Mouse (Mus musculus): ENCODE measurements around the gene Supv3l1.
"Not testable (repeated sequence)": the region's sequence is repeated elsewhere in the genome, so short reads cannot be mapped to it uniquely, and the experiment has no call there.

Gene Supv3l1

GRCm38 (mm10) chr10:62449364-62450279 lies at the start of gene Supv3l1, which contains the start of gene 4930507D05Rik:
Supv3l1 (minus strand) TSS chr10:62449738.
4930507D05Rik (plus strand) TSS chr10:62449489.
- peak; percentile 88 for DNase-seq (ENCODE audit: low read depth, low spot score)

GRCm38 (mm10) chr10:62491681-62492080 lies 42.1 kb upstream of the Supv3l1 start:
- not testable (repeated sequence) for DNase-seq (ENCODE audit: low read depth, low spot score)

- DNase-seq (ENCODE audit: low read depth, low spot score): peak; percentile 57
Observed at GRCm38 (mm10) chr10:62488266-62488665, 38.7 kb upstream of the Supv3l1 start.

- DNase-seq (ENCODE audit: low read depth, low spot score): peak; percentile 100
Observed at GRCm38 (mm10) chr10:62486618-62487415, 37.3 kb upstream of the Supv3l1 start, which contains the start of gene Vps26a. Vps26a (minus strand) TSS chr10:62486805.

- DNase-seq (ENCODE audit: low read depth, low spot score): no peak
Observed at GRCm38 (mm10) chr10:62485878-62486582, 36.5 kb upstream of the Supv3l1 start.

GRCm38 (mm10) chr10:62481108-62481852 lies 31.7 kb upstream of the Supv3l1 start:
- no peak for DNase-seq (ENCODE audit: low read depth, low spot score)

GRCm38 (mm10) chr10:62476980-62477379 lies 27.4 kb upstream of the Supv3l1 start:
- DNase-seq (ENCODE audit: low read depth, low spot score): no peak

- no peak for DNase-seq (ENCODE audit: low read depth, low spot score)
Observed at GRCm38 (mm10) chr10:62474944-62475343, 25.4 kb upstream of the Supv3l1 start.

- DNase-seq (ENCODE audit: low read depth, low spot score): peak; percentile 4
Observed at GRCm38 (mm10) chr10:62471105-62471504, 21.6 kb upstream of the Supv3l1 start.

- no peak for DNase-seq (ENCODE audit: low read depth, low spot score)
Observed at GRCm38 (mm10) chr10:62469736-62470135, 20.2 kb upstream of the Supv3l1 start.

- DNase-seq (ENCODE audit: low read depth, low spot score): no peak
Observed at GRCm38 (mm10) chr10:62461321-62461720, 11.8 kb upstream of the Supv3l1 start.

GRCm38 (mm10) chr10:62452001-62452400 lies 2.5 kb upstream of the Supv3l1 start:
- not testable (repeated sequence) for DNase-seq (ENCODE audit: low read depth, low spot score)

GRCm38 (mm10) chr10:62450280-62450640 lies 722 bp upstream of the Supv3l1 start:
- no peak for DNase-seq (ENCODE audit: low read depth, low spot score)

- no peak for DNase-seq (ENCODE audit: low read depth, low spot score)
Observed at GRCm38 (mm10) chr10:62430427-62430826, 19.1 kb downstream of the Supv3l1 start.

GRCm38 (mm10) chr10:62425081-62425871 lies 24.3 kb downstream of the Supv3l1 start:
- peak; percentile 72 for DNase-seq (ENCODE audit: low read depth, low spot score)

- DNase-seq (ENCODE audit: low read depth, low spot score): peak; percentile 18
Observed at GRCm38 (mm10) chr10:62422255-62422654, 27.3 kb downstream of the Supv3l1 start, which contains the start of gene Hkdc1. Hkdc1 (minus strand) TSS chr10:62422491.

- DNase-seq (ENCODE audit: low read depth, low spot score): no peak
Observed at GRCm38 (mm10) chr10:62421127-62421526, 28.4 kb downstream of the Supv3l1 start.

GRCm38 (mm10) chr10:62420399-62420798 lies 29.1 kb downstream of the Supv3l1 start:
- no peak for DNase-seq (ENCODE audit: low read depth, low spot score)

- DNase-seq (ENCODE audit: low read depth, low spot score): no peak
Observed at GRCm38 (mm10) chr10:62419422-62419821, 30.1 kb downstream of the Supv3l1 start.

- no peak for DNase-seq (ENCODE audit: low read depth, low spot score)
Observed at GRCm38 (mm10) chr10:62418831-62419356, 30.6 kb downstream of the Supv3l1 start.

All from forelimb bud, embryonic 11.5 days (tissue).